Mouse (Mus musculus) kidney, embryonic 16.5 days (tissue): ENCODE data around the gene Tbc1d10a. TPM values are rescaled to one million over a fixed set of nuclear protein-coding genes. Genes with fewer than 3 reads are reported as not detected.

Experiments
- ATAC-seq: fragments of 200-750 bp; cut with Nextera tagmentation; 2 replicates; pipeline ENCODE4 v1.8.0; 2017; ENCODE audit warnings: moderate TSS enrichment; ENCODE audit not compliant: low FRiP score, low TSS enrichment
- H3K27ac ChIP-seq: fragments of 300-500 bp; sonication (generic); 2 replicates; pipeline ENCODE4 v1.5.1; 2014; ENCODE audit warnings: low read length
- H3K27me3 ChIP-seq: fragments of 300-500 bp; sonication (generic); 2 replicates; pipeline ENCODE4 v1.6.1; 2014; ENCODE audit warnings: low read length, control low read depth, mixed read lengths; ENCODE audit not compliant: insufficient read depth
- H3K36me3 ChIP-seq: fragments of 300-500 bp; sonication (generic); 2 replicates; pipeline ENCODE4 v1.6.1; 2014; ENCODE audit warnings: low read length, control low read depth, mixed read lengths; ENCODE audit not compliant: insufficient read depth
- H3K4me1 ChIP-seq: fragments of 300-500 bp; sonication (generic); 2 replicates; pipeline ENCODE4 v1.6.1; 2014; ENCODE audit warnings: low read length, control low read depth, mixed read lengths; ENCODE audit not compliant: insufficient read depth
- H3K4me2 ChIP-seq: fragments of 300-500 bp; sonication (generic); replicated peaks from 2 replicates; pipeline ENCODE4 v1.6.1; 2014; ENCODE audit warnings: low read depth, low read length
- H3K4me3 ChIP-seq: fragments of 300-500 bp; sonication (generic); 2 replicates; pipeline ENCODE4 v1.5.1; 2014; ENCODE audit warnings: mild to moderate bottlenecking, low read length
- H3K9ac ChIP-seq: fragments of 300-500 bp; sonication (generic); replicated peaks from 2 replicates; pipeline ENCODE4 v1.6.1; 2014; ENCODE audit warnings: low read length
- H3K9me3 ChIP-seq: fragments of 300-500 bp; sonication (generic); 2 replicates; pipeline ENCODE4 v1.6.1; 2016; ENCODE audit warnings: low read length, control low read depth
- WGBS: fragments of 180-500 bp; shearing (Covaris S2); extraction: QIAGEN DNeasy Blood & Tissue Kit; methylation state at CpG from one replicate; pipeline ENCODE4 v1.1.7; 2014; 5-methylcytosine and 5-hydroxymethylcytosine counted together
- polyA plus RNA-seq: library from polyadenylated mRNA; unstranded; fragments of >200 nt; fragmentation: Nextera tagmentation; extraction: Ambion mirVana; gene quantifications from 2 replicates; pipeline ENCODE4 v1.2.1, GENCODE M21; 2015

The Tbc1d10a gene
- polyA plus RNA-seq, 1 experiment from 2014 or later: 51.3 TPM

DNA sequence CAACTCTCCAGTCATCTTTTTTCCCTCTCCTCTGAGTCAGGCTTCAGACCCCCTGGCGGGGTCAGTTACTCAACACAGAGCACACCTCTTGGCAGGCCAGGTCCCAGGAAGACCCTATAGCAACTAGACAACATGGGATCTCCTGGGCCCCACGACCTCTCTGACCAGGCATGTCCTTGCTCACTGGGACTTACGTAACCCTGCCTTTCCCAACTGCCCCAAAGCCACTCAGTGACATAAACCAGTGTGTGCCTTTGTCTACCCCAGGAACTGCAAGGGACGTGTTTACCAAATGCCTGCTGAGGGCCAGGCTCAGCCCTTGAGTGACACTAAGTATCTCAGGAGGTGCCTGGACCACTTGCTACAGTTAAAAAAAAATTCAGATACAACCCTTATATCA is 43.3 kb downstream of the Tbc1d10a start:
- no peaks in the 10 kb centered on the region for H3K36me3 ChIP-seq
- no peak overlapping the region for H3K9ac ChIP-seq
- ATAC-seq: no peak
- H3K4me3 ChIP-seq: no peak overlapping the region
- no peak overlapping the region for H3K27ac ChIP-seq
- H3K4me1 ChIP-seq: no peaks in the 10 kb centered on the region
- H3K9me3 ChIP-seq: no peaks in the 10 kb centered on the region
- WGBS: 71% methylated on average over 4 of the region's 4 CpGs
- H3K4me2 ChIP-seq: no peak overlapping the region
- H3K27me3 ChIP-seq: no peaks in the 10 kb centered on the region

DNA sequence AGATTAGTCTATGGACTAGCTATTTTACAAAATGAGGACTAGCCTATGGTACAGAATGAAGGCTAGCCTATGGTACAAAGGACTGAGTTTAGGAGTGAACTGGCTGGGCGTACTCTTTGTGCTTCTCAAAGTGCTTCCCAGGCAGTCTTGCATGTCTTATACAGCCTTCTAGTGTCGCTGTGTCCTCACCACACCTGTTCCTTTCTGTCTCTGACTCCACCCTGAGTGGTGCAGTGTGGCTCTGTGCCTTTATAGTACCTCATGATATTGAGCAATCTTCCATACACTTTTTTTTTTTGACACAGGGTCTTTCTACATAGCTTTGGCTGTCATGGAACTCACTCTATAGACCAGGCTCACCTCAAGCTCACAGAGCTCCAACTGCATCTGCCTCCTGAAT is 44.8 kb downstream of the Tbc1d10a start:
- H3K27ac ChIP-seq: no peak overlapping the region
- no peak for ATAC-seq
- WGBS: 95% methylated on average over 2 of the region's 2 CpGs
- no peaks in the 10 kb centered on the region for H3K27me3 ChIP-seq
- H3K4me1 ChIP-seq: no peaks in the 10 kb centered on the region
- H3K9ac ChIP-seq: no peak overlapping the region
- no peaks in the 10 kb centered on the region for H3K9me3 ChIP-seq
- no peak overlapping the region for H3K4me2 ChIP-seq
- H3K36me3 ChIP-seq: no peaks in the 10 kb centered on the region
- no peak overlapping the region for H3K4me3 ChIP-seq

DNA sequence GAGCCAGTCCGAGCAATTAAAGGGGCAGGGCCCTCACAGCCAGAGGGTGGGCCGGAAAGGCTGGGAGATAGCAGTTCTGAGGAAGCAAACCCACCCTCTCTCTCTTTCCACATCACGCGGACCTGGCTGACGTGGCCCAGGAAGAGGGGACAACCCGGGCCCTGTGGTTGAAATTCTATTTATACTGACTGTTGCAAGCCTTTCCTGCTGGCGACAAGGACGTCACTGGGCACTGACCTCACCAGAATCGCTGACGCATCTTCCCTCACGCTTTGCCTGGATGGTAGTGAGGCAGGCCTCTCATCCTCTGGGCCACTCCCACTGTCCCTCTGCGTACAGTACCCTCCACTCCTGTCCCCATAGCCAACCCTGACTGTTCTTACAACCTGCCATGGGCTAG is 46.1 kb downstream of the Tbc1d10a start:
- H3K36me3 ChIP-seq: no peaks in the 10 kb centered on the region
- no peaks in the 10 kb centered on the region for H3K9me3 ChIP-seq
- H3K4me1 ChIP-seq: no peaks in the 10 kb centered on the region
- H3K27me3 ChIP-seq: no peaks in the 10 kb centered on the region
- H3K9ac ChIP-seq: no peak overlapping the region
- no peak overlapping the region for H3K4me2 ChIP-seq
- H3K27ac ChIP-seq: no peak overlapping the region
- 62% methylated on average over 12 of the region's 12 CpGs for WGBS
- ATAC-seq: no peak
- H3K4me3 ChIP-seq: no peak overlapping the region

DNA sequence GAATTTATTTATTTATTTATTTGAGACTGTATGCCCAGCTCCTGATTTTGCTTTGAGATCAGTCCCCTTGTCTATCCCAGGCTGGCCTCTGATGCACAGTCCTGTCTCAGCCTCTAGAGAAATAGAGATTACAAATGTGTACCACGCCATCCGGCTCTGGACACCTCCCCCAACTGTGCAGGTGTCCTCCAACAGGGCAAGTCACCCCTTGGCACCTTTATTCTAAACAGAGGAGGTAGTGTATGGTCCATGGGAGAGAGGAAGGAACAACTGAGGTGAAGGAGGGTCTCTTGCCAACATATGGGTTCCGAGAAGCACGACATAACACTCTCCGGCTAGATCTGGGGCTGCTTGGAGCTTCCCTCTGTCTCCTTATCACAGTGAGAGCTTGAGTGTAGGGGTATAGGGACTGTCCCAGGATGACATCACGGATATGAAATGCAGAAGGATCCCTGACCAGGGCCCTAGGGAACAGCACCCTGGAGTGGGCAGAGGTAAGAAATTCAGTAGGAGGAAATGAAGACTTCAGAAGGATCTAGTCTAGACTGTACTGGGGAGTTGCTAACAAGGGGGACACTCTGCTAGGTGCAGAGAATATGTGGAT is 48.6 kb downstream of the Tbc1d10a start:
- Histone ChIP-seq H3K9ac (no peak overlapping the region), H3K36me3 (no peaks in the 10 kb centered on the region), H3K9me3 (no peaks in the 10 kb centered on the region), H3K4me1 (no peaks in the 10 kb centered on the region), H3K27ac (no peak overlapping the region), H3K27me3 (no peaks in the 10 kb centered on the region), H3K4me2 (no peak overlapping the region), H3K4me3 (no peak overlapping the region)
- 88% methylated on average over 6 of the region's 6 CpGs for WGBS
- no peak for ATAC-seq

DNA sequence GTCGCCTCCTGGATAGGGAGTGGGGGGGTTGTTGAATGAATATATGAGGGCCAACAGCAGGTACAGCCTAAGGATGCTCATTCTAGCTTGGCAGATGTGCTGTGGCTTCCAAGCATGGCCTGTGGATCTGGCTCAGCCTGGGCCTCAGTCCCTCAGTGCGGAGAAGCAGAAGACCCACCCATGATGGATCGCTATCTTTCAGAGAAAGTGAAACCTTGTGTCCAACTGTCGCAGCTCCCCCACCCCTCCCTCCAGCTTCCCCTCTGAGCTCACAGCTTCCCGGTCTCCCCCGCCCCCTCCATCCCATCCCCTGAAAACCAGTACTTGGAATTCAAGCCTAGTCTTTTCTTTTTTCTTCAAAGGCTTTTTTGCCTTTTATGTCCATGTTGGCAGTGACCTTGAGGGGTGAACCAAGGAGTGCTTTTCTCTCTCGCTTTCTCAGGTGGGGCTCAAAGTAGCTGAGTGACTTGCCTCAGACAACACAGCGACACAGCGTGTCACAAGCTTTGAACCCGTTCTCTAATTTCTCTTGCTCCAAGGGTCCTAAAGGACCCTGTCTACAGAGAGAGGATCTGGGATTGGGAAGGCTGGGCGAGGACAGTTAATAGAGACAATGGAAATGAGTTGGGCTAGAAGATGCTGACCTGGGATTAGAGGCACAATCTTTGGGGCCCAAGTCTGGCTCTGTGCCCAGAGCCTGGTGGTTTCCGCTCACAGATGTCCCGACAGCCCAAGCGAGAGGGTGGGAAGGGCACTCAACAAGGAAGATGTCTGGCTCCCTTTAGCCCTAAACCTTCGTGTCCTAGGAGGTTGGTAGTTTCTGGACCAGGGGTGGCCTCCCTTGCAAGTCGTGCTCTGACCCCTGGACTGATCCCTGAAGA is 49.3 kb downstream of the Tbc1d10a start, which contains the start of gene Osm:
Osm (plus strand) TSS at position 756 of the 881 bp plus-strand sequence.
- no peak within 1 kb of the TSS for H3K4me2 ChIP-seq
- no peak within 1 kb of the TSS for H3K9ac ChIP-seq
- no peak within 1 kb of the TSS for H3K4me3 ChIP-seq
- no peaks in the 10 kb centered on the region for H3K4me1 ChIP-seq
- no peak within 1 kb of the TSS for H3K27ac ChIP-seq
- ATAC-seq: no peak
- WGBS: 66% methylated on average over 16 of the region's 16 CpGs
- H3K27me3 ChIP-seq: no peaks in the 10 kb centered on the region
- H3K36me3 ChIP-seq: no peaks in the 10 kb centered on the region
- no peaks in the 10 kb centered on the region for H3K9me3 ChIP-seq

DNA sequence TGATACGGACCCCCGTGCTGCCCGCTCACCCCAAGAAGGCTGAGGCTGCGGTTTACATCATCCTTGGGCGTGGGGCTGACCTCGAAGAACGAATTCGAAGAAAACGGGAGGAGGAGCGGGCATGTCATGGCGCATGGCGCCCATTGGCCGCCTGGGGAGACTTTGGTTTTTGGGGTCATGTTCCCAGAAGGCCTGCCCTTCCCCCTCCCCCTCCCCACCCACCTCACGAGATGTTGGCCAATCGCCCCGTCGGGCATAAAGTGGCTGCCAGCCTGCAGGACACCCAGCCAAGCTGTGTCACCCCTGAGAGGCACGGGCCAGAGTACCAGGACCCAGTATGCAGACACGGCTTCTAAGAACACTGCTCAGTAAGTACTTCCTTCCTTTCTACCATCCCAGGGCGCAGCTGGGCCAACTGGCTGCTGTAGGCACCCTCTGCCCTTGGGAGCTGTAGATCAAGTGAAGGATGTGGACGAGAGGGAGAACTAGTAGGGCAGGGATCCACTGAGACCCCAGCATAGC is 50.0 kb downstream of the Tbc1d10a start:
- Histone ChIP-seq H3K9me3 (no peaks in the 10 kb centered on the region), H3K27me3 (no peaks in the 10 kb centered on the region), H3K9ac (no peak overlapping the region), H3K36me3 (no peaks in the 10 kb centered on the region), H3K4me1 (no peaks in the 10 kb centered on the region), H3K4me3 (no peak overlapping the region), H3K4me2 (no peak overlapping the region), H3K27ac (no peak overlapping the region)
- 89% methylated on average over 20 of the region's 21 CpGs for WGBS
- ATAC-seq: no peak

GRCm38 (mm10) chr11:4237389-4237912 is 50.9 kb downstream of the Tbc1d10a start:
- no peak overlapping the region for H3K9ac ChIP-seq
- H3K9me3 ChIP-seq: no peaks in the 10 kb centered on the region
- no peaks in the 10 kb centered on the region for H3K27me3 ChIP-seq
- no peaks in the 10 kb centered on the region for H3K36me3 ChIP-seq
- 72% methylated on average over 18 of the region's 18 CpGs for WGBS
- ATAC-seq: no peak
- no peak overlapping the region for H3K27ac ChIP-seq
- no peak overlapping the region for H3K4me3 ChIP-seq
- H3K4me1 ChIP-seq: no peaks in the 10 kb centered on the region
- H3K4me2 ChIP-seq: no peak overlapping the region

DNA sequence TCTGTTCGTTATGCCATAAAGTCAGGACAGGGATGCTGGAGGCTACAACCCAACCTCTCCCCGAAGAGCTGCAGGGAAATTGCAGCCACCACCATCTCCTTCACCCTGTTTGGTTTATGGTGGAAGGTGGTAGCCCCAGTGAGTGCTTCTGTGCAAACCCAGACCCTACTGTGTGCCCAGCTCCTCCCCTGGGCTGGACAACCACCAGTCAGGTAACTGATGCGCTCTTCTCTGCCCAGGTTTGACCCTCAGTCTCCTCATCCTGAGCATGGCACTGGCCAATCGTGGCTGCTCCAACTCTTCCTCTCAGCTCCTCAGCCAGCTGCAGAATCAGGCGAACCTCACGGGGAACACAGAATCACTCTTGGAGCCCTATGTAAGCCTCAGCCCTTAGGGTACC is 51.6 kb downstream of the Tbc1d10a start:
- Histone ChIP-seq H3K9ac (no peak overlapping the region), H3K27ac (no peak overlapping the region), H3K4me2 (no peak overlapping the region), H3K27me3 (no peaks in the 10 kb centered on the region), H3K9me3 (no peaks in the 10 kb centered on the region), H3K36me3 (no peaks in the 10 kb centered on the region), H3K4me3 (no peak overlapping the region), H3K4me1 (no peaks in the 10 kb centered on the region)
- ATAC-seq: no peak
- 93% methylated on average over 6 of the region's 6 CpGs for WGBS

DNA sequence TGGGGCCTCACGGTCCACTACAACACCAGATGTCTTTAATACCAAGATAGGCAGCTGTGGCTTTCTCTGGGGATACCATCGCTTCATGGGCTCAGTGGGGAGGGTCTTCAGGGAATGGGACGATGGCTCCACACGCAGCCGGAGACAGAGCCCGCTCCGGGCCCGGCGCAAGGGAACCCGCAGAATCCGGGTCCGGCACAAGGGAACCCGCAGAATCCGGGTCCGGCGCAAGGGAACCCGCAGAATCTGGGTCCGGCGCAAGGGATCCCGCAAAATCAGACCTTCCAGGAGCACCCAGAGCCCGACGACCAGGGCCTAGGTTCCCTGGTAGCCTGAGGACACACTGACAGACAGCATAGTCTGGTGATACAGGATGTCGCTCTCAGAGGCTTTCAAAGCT is 53.1 kb downstream of the Tbc1d10a start:
- Histone ChIP-seq H3K4me3 (no peak overlapping the region), H3K4me2 (no peak overlapping the region), H3K27me3 (no peaks in the 10 kb centered on the region), H3K27ac (no peak overlapping the region), H3K9ac (no peak overlapping the region), H3K36me3 (no peaks in the 10 kb centered on the region), H3K9me3 (no peaks in the 10 kb centered on the region), H3K4me1 (no peaks in the 10 kb centered on the region)
- 90% methylated on average over 23 of the region's 23 CpGs for WGBS
- no peak for ATAC-seq

GRCm38 (mm10) chr11:4240151-4240550 is 53.6 kb downstream of the Tbc1d10a start:
- no peak overlapping the region for H3K27ac ChIP-seq
- WGBS: 81% methylated on average over 7 of the region's 7 CpGs
- H3K36me3 ChIP-seq: no peaks in the 10 kb centered on the region
- no peak overlapping the region for H3K4me2 ChIP-seq
- no peak overlapping the region for H3K9ac ChIP-seq
- no peak overlapping the region for H3K4me3 ChIP-seq
- H3K4me1 ChIP-seq: no peaks in the 10 kb centered on the region
- no peak for ATAC-seq
- H3K9me3 ChIP-seq: no peaks in the 10 kb centered on the region
- no peaks in the 10 kb centered on the region for H3K27me3 ChIP-seq
